Mouse (Mus musculus) heart, embryonic 14.5 days (tissue): Measurements from ENCODE around the gene Col5a3. TPM values are rescaled to one million over a fixed set of nuclear protein-coding genes. Genes with fewer than 3 reads are reported as not detected.

Source experiments
- ATAC-seq: fragments of 200-750 bp; cut with Nextera tagmentation; 2 replicates; pipeline ENCODE4 v1.8.0; 2017; ENCODE audit warnings: low read depth, moderate TSS enrichment; ENCODE audit not compliant: insufficient number of reproducible peaks, insufficient read depth, low FRiP score
- H3K27ac ChIP-seq, 2 experiments: fragments of 200-500 bp in 1 of 2; fragments of 300-500 bp in 1 of 2; sonication (generic) in 1 of 2; replicated peaks in 1 of 2; 2 replicates each; pipeline ENCODE4 v1.5.1; 2012 to 2014; ENCODE audit warnings: low read depth in 2 of 2, low read length in 2 of 2, control low read depth in 1 of 2, mild to moderate bottlenecking in 1 of 2, mixed read lengths in 1 of 2; ENCODE audit not compliant: control insufficient read depth in 1 of 2, insufficient read depth in 1 of 2
- H3K27me3 ChIP-seq: fragments of 300-500 bp; sonication (generic); 2 replicates; pipeline ENCODE4 v1.6.1; 2014; ENCODE audit warnings: mild to moderate bottlenecking, low read length, control low read depth; ENCODE audit not compliant: control insufficient read depth, insufficient read depth
- H3K36me3 ChIP-seq: fragments of 300-500 bp; sonication (generic); 2 replicates; pipeline ENCODE4 v1.6.1; 2014; ENCODE audit warnings: mild to moderate bottlenecking, control low read depth, low read length, mixed read lengths; ENCODE audit not compliant: control insufficient read depth, insufficient read depth
- H3K4me1 ChIP-seq, 2 experiments: fragments of 200-500 bp in 1 of 2; fragments of 300-500 bp in 1 of 2; sonication (generic) in 1 of 2; 2 replicates each; pipeline ENCODE4 v1.6.1; 2012 to 2014; ENCODE audit warnings: low read length in 2 of 2, control low read depth in 1 of 2, mixed read lengths in 1 of 2; ENCODE audit not compliant: control insufficient read depth in 2 of 2, insufficient read depth in 2 of 2
- H3K4me2 ChIP-seq: fragments of 300-500 bp; sonication (generic); 2 replicates; pipeline ENCODE4 v1.6.1; 2014; ENCODE audit warnings: mild to moderate bottlenecking, low read length
- H3K4me3 ChIP-seq, 2 experiments: fragments of 200-500 bp in 1 of 2; fragments of 300-500 bp in 1 of 2; sonication (generic) in 1 of 2; 2 replicates each; pipeline ENCODE4 v1.5.1; 2012 to 2014; ENCODE audit warnings: low read length in 2 of 2, mild to moderate bottlenecking in 2 of 2, control low read depth in 1 of 2, low read depth in 1 of 2, moderate library complexity in 1 of 2; ENCODE audit not compliant: control insufficient read depth in 1 of 2, insufficient read depth in 1 of 2
- H3K9ac ChIP-seq: fragments of 300-500 bp; sonication (generic); 2 replicates; pipeline ENCODE4 v1.6.1; 2014; ENCODE audit warnings: mild to moderate bottlenecking, low read length
- H3K9me3 ChIP-seq: fragments of 300-500 bp; sonication (generic); 2 replicates; pipeline ENCODE4 v1.6.1; 2016; ENCODE audit warnings: low read length, control low read depth; ENCODE audit not compliant: control insufficient read depth
- WGBS: fragments of 180-500 bp; shearing (Covaris S2); extraction: QIAGEN DNeasy Blood & Tissue Kit; methylation state at CpG from one replicate; pipeline ENCODE4 v1.1.7; 2014; 5-methylcytosine and 5-hydroxymethylcytosine counted together
- polyA plus RNA-seq: library from polyadenylated mRNA; unstranded; fragments of >200 nt; fragmentation: Nextera tagmentation; extraction: Ambion mirVana; gene quantifications from 2 replicates; pipeline ENCODE4 v1.2.1, GENCODE M21; 2014

The Col5a3 gene
- polyA plus RNA-seq, 1 experiment from 2014 or later: 0.20 TPM

- Histone ChIP-seq H3K4me3 (no peak overlapping the region), H3K36me3 (no peaks in the 10 kb centered on the region), H3K4me1 (no peaks in the 10 kb centered on the region), H3K9me3 (no peaks in the 10 kb centered on the region), H3K9ac (no peak overlapping the region), H3K27me3 (no peaks in the 10 kb centered on the region), H3K4me2 (no peak overlapping the region), H3K27ac (no peak overlapping the region)
- ATAC-seq: no peak
- WGBS: 73% methylated on average over 2 of the region's 2 CpGs
These were observed 56.6 kb downstream of the Col5a3 start for GRCm38 (mm10) chr9:20758243-20758642.

GRCm38 (mm10) chr9:20757087-20757955 is 57.5 kb downstream of the Col5a3 start:
- 61% methylated on average over 6 of the region's 6 CpGs for WGBS
- H3K9me3 ChIP-seq: no peaks in the 10 kb centered on the region
- H3K27me3 ChIP-seq: no peaks in the 10 kb centered on the region
- no peak for ATAC-seq
- no peak overlapping the region for H3K27ac ChIP-seq
- no peak overlapping the region for H3K4me3 ChIP-seq
- H3K4me2 ChIP-seq: no peak overlapping the region
- H3K4me1 ChIP-seq: no peaks in the 10 kb centered on the region
- no peaks in the 10 kb centered on the region for H3K36me3 ChIP-seq
- no peak overlapping the region for H3K9ac ChIP-seq

GRCm38 (mm10) chr9:20756081-20756700 is 58.7 kb downstream of the Col5a3 start:
- Histone ChIP-seq H3K9ac (no peak overlapping the region), H3K27me3 (no peaks in the 10 kb centered on the region), H3K4me2 (no peak overlapping the region), H3K4me1 (no peaks in the 10 kb centered on the region), H3K4me3 (no peak overlapping the region), H3K27ac (no peak overlapping the region), H3K9me3 (no peaks in the 10 kb centered on the region), H3K36me3 (no peaks in the 10 kb centered on the region)
- no peak for ATAC-seq
- WGBS: 85% methylated on average over 4 of the region's 4 CpGs

GRCm38 (mm10) chr9:20754335-20754734 is 60.5 kb downstream of the Col5a3 start:
- Histone ChIP-seq H3K27me3 (no peaks in the 10 kb centered on the region), H3K9ac (no peak overlapping the region), H3K4me2 (no peak overlapping the region), H3K4me3 (no peak overlapping the region), H3K9me3 (no peaks in the 10 kb centered on the region), H3K27ac (no peak overlapping the region), H3K4me1 (no peaks in the 10 kb centered on the region), H3K36me3 (no peaks in the 10 kb centered on the region)
- WGBS: 76% methylated on average over 2 of the region's 2 CpGs
- no peak for ATAC-seq

GRCm38 (mm10) chr9:20751477-20752029 is 63.3 kb downstream of the Col5a3 start:
- H3K9me3 ChIP-seq: no peaks in the 10 kb centered on the region
- no peak overlapping the region for H3K9ac ChIP-seq
- 45% methylated on average over 6 of the region's 6 CpGs for WGBS
- H3K4me3 ChIP-seq: no peak overlapping the region
- H3K27me3 ChIP-seq: peaks cover 21% of the 10 kb centered on the region
- no peak for ATAC-seq
- no peaks in the 10 kb centered on the region for H3K36me3 ChIP-seq
- no peak overlapping the region for H3K27ac ChIP-seq
- no peak overlapping the region for H3K4me2 ChIP-seq
- no peaks in the 10 kb centered on the region for H3K4me1 ChIP-seq

DNA sequence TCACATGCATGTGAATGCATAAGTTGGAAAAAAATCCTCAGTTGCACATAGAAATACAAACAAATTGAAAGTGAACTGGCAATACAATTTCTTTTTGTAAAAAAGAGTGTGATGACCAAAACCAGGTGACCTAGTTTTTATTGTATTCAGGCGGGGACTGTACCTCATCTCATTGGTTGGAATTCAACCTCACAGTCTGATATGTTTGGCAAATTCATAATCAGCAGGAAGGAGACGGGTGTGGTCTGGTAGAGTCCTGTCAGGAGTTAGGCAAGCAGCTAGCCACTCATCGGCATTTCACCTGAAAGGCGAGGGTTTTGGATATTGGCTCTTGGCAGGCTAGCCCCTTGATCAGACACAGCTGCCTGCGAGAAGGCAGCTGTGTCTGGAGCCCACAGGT is 65.7 kb downstream of the Col5a3 start:
- Histone ChIP-seq H3K27me3 (peaks cover 44% of the 10 kb centered on the region), H3K4me2 (no peak overlapping the region), H3K4me3 (no peak overlapping the region), H3K36me3 (no peaks in the 10 kb centered on the region), H3K9me3 (0 out of 2 replicates have a peak, but pooled peaks cover under 1% of the 10 kb centered on the region), H3K9ac (no peak overlapping the region), H3K4me1 (peaks cover 0 to 6% of the 10 kb centered on the region in 2 experiments; a peak in 3 of 4 replicates), H3K27ac (no peak overlapping the region)
- WGBS: 49% methylated on average over 5 of the region's 5 CpGs
- ATAC-seq: no peak

DNA sequence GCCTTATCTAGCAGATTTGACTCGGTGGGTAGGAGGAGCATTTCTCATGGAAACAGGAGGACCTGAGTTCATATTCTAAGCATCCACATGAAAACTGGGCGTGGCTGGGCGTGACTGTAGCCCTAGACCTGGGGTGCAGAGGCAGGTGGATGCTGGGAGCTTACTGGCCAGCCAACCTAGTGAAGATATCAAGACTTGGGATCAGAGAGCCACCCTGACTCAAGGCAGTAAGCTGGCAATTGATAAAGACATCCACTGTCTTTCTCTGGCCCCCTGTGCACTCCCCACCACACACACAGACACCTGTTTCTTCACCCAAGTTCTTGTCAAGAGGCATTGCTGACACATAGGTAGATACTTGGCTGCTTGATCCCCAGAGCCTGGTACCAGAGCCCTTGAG is 66.3 kb downstream of the Col5a3 start:
- Histone ChIP-seq H3K4me3 (no peak overlapping the region), H3K9ac (no peak overlapping the region), H3K9me3 (peaks cover 4% of the 10 kb centered on the region; the same call in 1 of the 2 replicates), H3K36me3 (no peaks in the 10 kb centered on the region), H3K4me2 (no peak overlapping the region), H3K27me3 (peaks cover 51% of the 10 kb centered on the region), H3K27ac (no peak overlapping the region), H3K4me1 (peaks cover 0 to 6% of the 10 kb centered on the region in 2 experiments; a peak in 3 of 4 replicates)
- no peak for ATAC-seq
- 51% methylated on average over 3 of the region's 3 CpGs for WGBS
